Mouse (Mus musculus) forebrain, embryonic 13.5 days (tissue): ENCODE measurements at regions not wholly inside any gene's neighbourhood (a gene's known extent, or its start where the extent isn't known, plus 50 kb on each side); places are given as distances from the start of the nearest gene placed in this dataset.

ENCODE experiments used
- ATAC-seq: fragments of 200-750 bp; cut with Nextera tagmentation; 2 replicates; pipeline ENCODE4 v1.8.0; 2017
- H3K27ac ChIP-seq: fragments of 300-500 bp; sonication (generic); 2 replicates; pipeline ENCODE4 v1.5.1; 2015; ENCODE audit warnings: inconsistent platforms, mild to moderate bottlenecking, moderate library complexity
- H3K27me3 ChIP-seq: fragments of 300-500 bp; sonication (generic); 2 replicates; pipeline ENCODE4 v1.6.1; 2015; ENCODE audit warnings: mild to moderate bottlenecking, inconsistent platforms
- H3K36me3 ChIP-seq: fragments of 300-500 bp; sonication (generic); 2 replicates; pipeline ENCODE4 v1.6.1; 2015; ENCODE audit warnings: mild to moderate bottlenecking, inconsistent platforms; ENCODE audit not compliant: poor library complexity, severe bottlenecking
- H3K4me1 ChIP-seq: fragments of 300-500 bp; sonication (generic); 2 replicates; pipeline ENCODE4 v1.6.1; 2015; ENCODE audit warnings: inconsistent platforms
- H3K4me2 ChIP-seq: fragments of 300-500 bp; sonication (generic); 2 replicates; pipeline ENCODE4 v1.6.1; 2015; ENCODE audit warnings: inconsistent platforms, mild to moderate bottlenecking, moderate library complexity
- H3K4me3 ChIP-seq: fragments of 300-500 bp; sonication (generic); 2 replicates; pipeline ENCODE4 v1.5.1; 2015; ENCODE audit warnings: mild to moderate bottlenecking, inconsistent platforms
- H3K9ac ChIP-seq: fragments of 300-500 bp; sonication (generic); 2 replicates; pipeline ENCODE4 v1.6.1; 2015; ENCODE audit warnings: mild to moderate bottlenecking, inconsistent platforms
- H3K9me3 ChIP-seq: fragments of 300-500 bp; sonication (generic); replicated peaks from 2 replicates; pipeline ENCODE4 v1.6.1; 2016; ENCODE audit warnings: inconsistent platforms
- WGBS: fragments of 180-500 bp; shearing (Covaris S2); methylation state at CpG from one replicate; pipeline ENCODE4 v1.1.7; 2015; 5-methylcytosine and 5-hydroxymethylcytosine counted together

- Histone ChIP-seq H3K4me2 (no peak overlapping the region), H3K27ac (no peak overlapping the region), H3K9ac (no peak overlapping the region), H3K4me1 (no peaks in the 10 kb centered on the region), H3K9me3 (no peaks in the 10 kb centered on the region), H3K27me3 (no peaks in the 10 kb centered on the region), H3K36me3 (no peaks in the 10 kb centered on the region), H3K4me3 (no peak overlapping the region)
- WGBS, result 90% methylated on average over 2 of the region's 2 CpGs
- ATAC-seq, result no peak
Observed at GRCm38 (mm10) chr8:18412470-18412869, 565.6 kb downstream of the Defb40 start.

DNA sequence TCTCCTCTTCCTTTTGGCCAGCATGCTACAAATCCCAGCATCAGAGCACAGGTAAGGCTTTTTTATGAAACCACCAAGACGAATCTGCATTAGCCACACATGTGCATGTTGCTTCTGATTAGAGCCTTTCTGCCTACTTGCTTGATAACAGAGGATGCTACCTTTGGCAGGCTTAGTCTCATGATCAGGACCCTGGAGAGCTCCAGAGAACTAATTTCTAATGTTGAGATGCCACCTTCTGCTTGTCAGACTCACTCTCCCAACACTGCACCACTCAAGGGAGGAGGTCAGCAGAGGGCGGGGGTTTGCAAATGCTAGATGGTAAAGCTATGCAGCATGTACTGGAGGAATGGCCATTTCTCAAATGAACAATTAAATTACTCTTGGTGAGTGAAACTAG is 571.6 kb downstream of the Defb40 start:
- H3K4me2 ChIP-seq, result no peak overlapping the region
- ATAC-seq, result no peak
- no peak overlapping the region for H3K27ac ChIP-seq
- 78% methylated on average over 2 of the region's 2 CpGs for WGBS
- no peaks in the 10 kb centered on the region for H3K36me3 ChIP-seq
- H3K4me3 ChIP-seq, result no peak overlapping the region
- H3K27me3 ChIP-seq, result no peaks in the 10 kb centered on the region
- H3K4me1 ChIP-seq, result no peaks in the 10 kb centered on the region
- no peaks in the 10 kb centered on the region for H3K9me3 ChIP-seq
- H3K9ac ChIP-seq, result no peak overlapping the region

DNA sequence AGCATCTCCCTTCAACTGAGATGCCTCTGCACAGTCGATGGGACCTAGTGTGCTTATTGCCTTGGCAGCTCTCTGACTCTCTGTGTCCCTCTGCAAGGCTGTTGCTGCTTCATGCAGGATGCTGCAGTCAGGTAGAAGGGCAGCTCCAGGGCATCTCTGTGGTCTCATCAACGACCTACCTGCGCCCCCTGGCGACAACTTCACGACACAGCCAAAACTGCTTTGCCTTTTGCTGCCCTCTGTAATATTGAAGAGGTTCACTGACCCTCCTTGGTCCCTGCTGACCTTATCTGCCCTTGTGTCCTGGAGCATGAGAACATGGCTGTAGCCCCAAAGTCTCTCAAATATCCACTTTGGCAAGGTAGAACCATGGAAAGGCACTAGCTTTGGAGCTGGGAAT is 589.7 kb downstream of the Defb40 start:
- Histone ChIP-seq H3K4me1 (no peaks in the 10 kb centered on the region), H3K27ac (no peak overlapping the region), H3K27me3 (no peaks in the 10 kb centered on the region), H3K4me3 (no peak overlapping the region), H3K9ac (no peak overlapping the region), H3K4me2 (no peak overlapping the region), H3K36me3 (no peaks in the 10 kb centered on the region), H3K9me3 (no peaks in the 10 kb centered on the region)
- peak; percentile 45; the same call in 1 of the 2 replicates for ATAC-seq
- 3% methylated on average over 5 of the region's 5 CpGs for WGBS

- Histone ChIP-seq H3K4me2 (no peak overlapping the region), H3K4me3 (no peak overlapping the region), H3K36me3 (no peaks in the 10 kb centered on the region), H3K27me3 (no peaks in the 10 kb centered on the region), H3K27ac (no peak overlapping the region; the same call in 1 of the 2 replicates), H3K9ac (no peak overlapping the region), H3K4me1 (peaks cover 7% of the 10 kb centered on the region), H3K9me3 (no peaks in the 10 kb centered on the region)
- 13% methylated on average over 3 of the region's 3 CpGs for WGBS
- ATAC-seq, result no peak
Observed at GRCm38 (mm10) chr8:18381615-18382178, 596.4 kb downstream of the Defb40 start.

DNA sequence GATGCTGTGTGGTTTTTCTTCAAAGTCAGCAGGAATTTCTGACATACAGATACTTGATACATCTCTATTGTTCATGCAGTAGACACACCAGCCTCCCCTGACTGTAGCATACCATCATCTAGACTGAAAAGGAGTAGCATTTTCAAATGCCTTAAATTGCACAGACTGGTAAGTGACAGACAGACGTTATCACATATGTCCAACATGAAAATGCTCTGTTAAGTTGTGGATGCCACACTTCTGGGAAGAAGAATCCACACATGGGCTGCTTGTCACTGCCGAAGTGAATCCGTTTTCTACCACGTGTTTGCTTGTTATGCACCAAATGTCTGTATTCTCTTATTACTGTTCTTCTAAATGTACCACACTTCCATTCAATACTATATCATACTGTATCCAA is 629.3 kb downstream of the Defb40 start:
- no peaks in the 10 kb centered on the region for H3K36me3 ChIP-seq
- H3K4me2 ChIP-seq, result no peak overlapping the region
- H3K9ac ChIP-seq, result no peak overlapping the region
- no peaks in the 10 kb centered on the region for H3K9me3 ChIP-seq
- WGBS, result 87% methylated on average over 4 of the region's 4 CpGs
- no peaks in the 10 kb centered on the region for H3K4me1 ChIP-seq
- no peak for ATAC-seq
- no peak overlapping the region for H3K4me3 ChIP-seq
- no peaks in the 10 kb centered on the region for H3K27me3 ChIP-seq
- no peak overlapping the region for H3K27ac ChIP-seq

DNA sequence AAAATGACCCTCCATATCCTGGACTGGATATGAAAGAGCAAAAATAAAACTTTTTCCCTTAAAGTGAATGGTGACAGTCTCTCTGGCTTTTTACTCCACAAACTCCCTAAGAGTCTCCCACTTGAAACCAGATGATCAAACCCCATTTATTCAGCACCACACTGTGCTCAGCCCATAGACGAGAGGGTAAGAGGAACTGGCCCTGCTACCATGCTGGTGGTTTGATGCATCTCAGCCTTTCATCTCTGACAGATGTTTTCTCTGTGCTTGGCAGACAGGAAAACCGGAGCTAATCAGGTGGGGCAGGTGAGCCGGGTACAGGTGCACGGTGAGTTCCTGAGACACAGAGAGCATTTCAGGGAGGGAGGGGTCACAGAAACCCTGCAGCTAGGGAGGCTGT is 631.8 kb downstream of the Defb40 start:
- H3K4me3 ChIP-seq, result no peak overlapping the region
- H3K36me3 ChIP-seq, result no peaks in the 10 kb centered on the region
- no peaks in the 10 kb centered on the region for H3K27me3 ChIP-seq
- H3K4me2 ChIP-seq, result no peak overlapping the region
- WGBS, result 72% methylated on average over 4 of the region's 4 CpGs
- no peaks in the 10 kb centered on the region for H3K4me1 ChIP-seq
- no peaks in the 10 kb centered on the region for H3K9me3 ChIP-seq
- 0 out of 2 replicates have a peak, but pooled peaks have one; percentile 25 for ATAC-seq
- H3K9ac ChIP-seq, result no peak overlapping the region
- H3K27ac ChIP-seq, result no peak overlapping the region

DNA sequence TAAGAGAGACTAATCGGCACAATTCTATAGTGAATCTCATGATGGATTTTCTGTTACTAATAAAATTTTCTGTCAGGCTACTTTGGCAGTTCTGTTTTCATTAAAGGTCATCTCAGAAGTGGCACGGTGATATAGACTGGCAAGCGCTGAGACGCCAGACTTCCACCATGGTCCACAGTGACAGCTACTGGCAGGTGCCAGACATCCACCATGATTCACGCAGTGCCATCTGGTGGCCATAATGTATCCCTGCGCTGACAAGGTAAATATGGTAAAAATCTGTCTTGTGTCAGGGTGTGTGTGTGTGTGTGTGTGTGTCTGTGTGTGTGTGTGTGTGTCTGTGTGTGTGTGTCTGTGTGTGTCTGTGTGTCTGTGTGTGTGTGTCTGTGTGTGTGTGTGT is 632.7 kb downstream of the Defb40 start:
- no peaks in the 10 kb centered on the region for H3K27me3 ChIP-seq
- H3K36me3 ChIP-seq, result no peaks in the 10 kb centered on the region
- WGBS, result 22% methylated on average over 6 of the region's 6 CpGs
- H3K27ac ChIP-seq, result no peak overlapping the region
- H3K9ac ChIP-seq, result no peak overlapping the region
- no peak overlapping the region for H3K4me3 ChIP-seq
- no peaks in the 10 kb centered on the region for H3K4me1 ChIP-seq
- ATAC-seq, result peak; percentile 94
- no peak overlapping the region for H3K4me2 ChIP-seq
- no peaks in the 10 kb centered on the region for H3K9me3 ChIP-seq

DNA sequence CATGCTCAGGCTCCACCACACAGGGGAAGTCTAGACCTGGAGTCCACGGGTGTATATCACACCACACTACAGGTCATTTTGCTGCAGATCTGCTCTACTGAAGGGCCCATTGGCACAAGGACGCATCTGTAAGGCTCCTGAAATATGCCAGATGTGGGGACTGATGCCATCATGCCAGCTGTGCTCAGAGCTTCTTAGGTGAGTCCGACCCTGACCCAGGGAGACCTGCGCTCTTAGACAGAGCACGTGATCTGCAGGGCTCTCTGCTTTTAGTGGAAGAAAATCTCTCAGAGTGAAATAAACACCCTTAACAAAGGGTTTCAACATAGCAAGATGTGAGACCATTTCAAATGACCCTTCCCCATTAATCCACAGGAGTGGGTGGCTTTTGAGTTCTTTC is 633.2 kb downstream of the Defb40 start:
- Histone ChIP-seq H3K4me1 (no peaks in the 10 kb centered on the region), H3K27ac (no peak overlapping the region), H3K9me3 (no peaks in the 10 kb centered on the region), H3K9ac (no peak overlapping the region), H3K27me3 (no peaks in the 10 kb centered on the region), H3K4me2 (no peak overlapping the region), H3K36me3 (no peaks in the 10 kb centered on the region), H3K4me3 (no peak overlapping the region)
- WGBS, result 83% methylated on average over 5 of the region's 5 CpGs
- peak; percentile 40 for ATAC-seq

DNA sequence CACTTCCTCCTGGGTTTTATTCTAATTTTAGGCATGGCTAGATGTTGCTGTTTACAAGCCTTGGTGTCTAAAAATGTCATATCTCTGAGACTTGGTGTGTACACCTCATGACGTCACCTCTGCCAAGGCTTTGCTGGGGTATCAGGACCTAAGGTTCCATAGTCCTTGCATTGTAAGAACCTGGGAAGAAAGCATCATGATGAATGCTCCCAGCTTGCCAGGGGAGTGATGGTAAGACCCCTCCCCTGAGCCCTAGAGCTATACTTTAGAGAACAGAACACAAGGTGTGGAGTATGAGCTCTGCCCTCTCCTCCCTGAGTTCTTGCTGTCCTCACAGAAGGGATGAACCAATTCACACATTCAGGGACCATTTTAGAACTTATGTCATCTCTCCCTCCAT is 642.5 kb downstream of the Defb40 start:
- Histone ChIP-seq H3K27ac (no peak overlapping the region), H3K9me3 (no peaks in the 10 kb centered on the region), H3K4me1 (no peaks in the 10 kb centered on the region), H3K9ac (no peak overlapping the region), H3K36me3 (no peaks in the 10 kb centered on the region), H3K4me2 (no peak overlapping the region), H3K4me3 (no peak overlapping the region), H3K27me3 (no peaks in the 10 kb centered on the region)
- WGBS, result 88% methylated on average over 1 of the region's 1 CpGs
- ATAC-seq, result no peak

- Histone ChIP-seq H3K27ac (no peak overlapping the region), H3K27me3 (no peaks in the 10 kb centered on the region), H3K4me2 (no peak overlapping the region), H3K9me3 (no peaks in the 10 kb centered on the region), H3K4me3 (no peak overlapping the region), H3K4me1 (no peaks in the 10 kb centered on the region), H3K36me3 (no peaks in the 10 kb centered on the region), H3K9ac (no peak overlapping the region)
- ATAC-seq, result no peak
- WGBS, result 92% methylated on average over 2 of the region's 2 CpGs
Observed at GRCm38 (mm10) chr8:18328521-18328920, 649.5 kb downstream of the Defb40 start.

DNA sequence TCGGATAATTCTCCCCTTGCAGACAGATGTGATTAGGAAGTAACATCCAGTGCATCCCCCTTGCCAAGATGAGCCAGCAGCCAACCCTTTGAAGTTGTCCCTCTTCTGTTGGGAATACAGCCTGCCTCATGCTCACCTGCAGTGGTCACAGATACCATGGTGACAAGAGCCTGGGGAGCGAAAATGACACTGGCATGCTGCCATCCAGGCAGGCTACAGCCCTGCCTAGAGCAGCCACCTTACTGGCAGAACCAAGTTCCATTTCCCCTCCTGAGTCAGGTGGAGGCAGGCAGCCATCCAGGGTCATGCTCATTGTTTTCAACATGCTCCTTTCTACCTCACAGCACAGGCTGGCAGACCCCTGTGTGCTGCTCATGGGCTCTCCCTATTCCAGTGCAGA is 661.6 kb downstream of the Defb40 start:
- WGBS, result 45% methylated on average over 2 of the region's 2 CpGs
- no peaks in the 10 kb centered on the region for H3K36me3 ChIP-seq

DNA sequence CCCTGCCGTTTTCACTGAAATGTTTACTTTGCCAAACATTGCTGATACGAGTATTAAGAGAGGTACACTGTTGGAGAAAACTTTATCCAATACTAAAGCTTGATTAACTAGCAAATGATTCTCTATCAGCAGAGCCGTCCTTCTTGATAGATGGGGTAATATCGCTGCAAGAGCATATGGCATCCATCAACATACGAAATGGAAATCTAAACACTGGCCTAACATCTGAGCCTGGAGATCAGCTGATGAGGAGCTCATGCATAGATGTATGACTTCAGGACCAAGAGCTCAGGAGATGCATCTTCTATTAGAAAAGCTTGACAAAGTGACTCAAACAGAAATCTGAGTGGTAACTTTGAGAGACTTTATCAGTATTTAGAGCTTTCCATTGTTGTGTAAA is 666.5 kb downstream of the Defb40 start:
- Histone ChIP-seq H3K36me3 (no peaks in the 10 kb centered on the region), H3K27me3 (no peaks in the 10 kb centered on the region), H3K4me2 (no peak overlapping the region), H3K4me1 (no peaks in the 10 kb centered on the region), H3K4me3 (no peak overlapping the region), H3K27ac (no peak overlapping the region), H3K9me3 (no peaks in the 10 kb centered on the region), H3K9ac (no peak overlapping the region)
- ATAC-seq, result no peak
- 81% methylated on average over 5 of the region's 5 CpGs for WGBS

More for the DNA sequence above, 661.6 kb downstream of the Defb40 start:
- Histone ChIP-seq H3K9ac (no peak overlapping the region), H3K4me3 (no peak overlapping the region), H3K9me3 (no peaks in the 10 kb centered on the region), H3K4me1 (no peaks in the 10 kb centered on the region), H3K27me3 (no peaks in the 10 kb centered on the region), H3K4me2 (no peak overlapping the region), H3K27ac (no peak overlapping the region)
- peak; percentile 51; the same call in 1 of the 2 replicates for ATAC-seq

DNA sequence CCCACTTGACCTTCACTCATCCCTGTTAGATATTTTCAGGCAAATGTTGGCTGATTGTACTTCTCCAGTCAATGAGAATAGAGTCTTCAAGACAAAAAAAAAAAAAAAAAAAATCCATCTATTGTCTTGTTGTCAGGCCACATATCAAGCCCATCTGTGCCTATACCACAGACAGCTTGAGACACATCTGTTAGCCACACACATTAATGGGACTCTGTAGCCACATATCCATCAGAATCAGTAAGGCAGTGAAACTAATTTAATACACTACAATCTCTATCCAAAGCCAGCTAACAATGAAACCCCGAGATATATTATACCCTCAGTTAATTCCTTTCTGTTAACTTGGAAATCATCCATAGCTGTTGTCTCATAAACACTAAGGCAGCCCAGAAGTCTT is 667.1 kb downstream of the Defb40 start:
- no peak overlapping the region for H3K4me3 ChIP-seq
- no peak overlapping the region for H3K27ac ChIP-seq
- peak; percentile 85 for ATAC-seq
- H3K4me2 ChIP-seq, result no peak overlapping the region
- WGBS, result 69% methylated on average over 1 of the region's 1 CpGs
- H3K4me1 ChIP-seq, result no peaks in the 10 kb centered on the region
- H3K36me3 ChIP-seq, result no peaks in the 10 kb centered on the region
- no peaks in the 10 kb centered on the region for H3K9me3 ChIP-seq
- no peaks in the 10 kb centered on the region for H3K27me3 ChIP-seq
- no peak overlapping the region for H3K9ac ChIP-seq
